Mouse (Mus musculus) kidney, adult 2 months (tissue): Measurements from ENCODE around the gene Tcea2.

Experiments
- CTCF ChIP-seq: fragments of 200-500 bp; conservative IDR thresholded peaks from 2 replicates; pipeline ENCODE4 v1.5.1; 2011; ENCODE audit warnings: low read depth, mild to moderate bottlenecking, control low read depth, low read length, moderate library complexity, mixed read lengths; ENCODE audit not compliant: insufficient read depth, insufficient read length
- POLR2A ChIP-seq: fragments of 200-500 bp; IDR thresholded peaks from one replicate; pipeline ENCODE4 v1.6.1; 2011; ENCODE audit warnings: low read depth, low read length, control low read depth

- no peak for TF ChIP-seq CTCF
- no peak for TF ChIP-seq POLR2A
Measured at GRCm38 (mm10) chr2:181653523-181653922, 26.6 kb upstream of the Tcea2 start.
